Mouse (Mus musculus): ENCODE measurements at regions not wholly inside any gene's neighbourhood (a gene's known extent, or its start where the extent isn't known, plus 50 kb on each side); places are given as distances from the start of the nearest gene placed in this dataset.

- no peak overlapping the region for H3K4me2 ChIP-seq (ENCODE audit: low read depth, low read length)
- no peak overlapping the region for H3K4me3 ChIP-seq (ENCODE audit: low read length)
- 38% methylated on average over 3 of the region's 3 CpGs for WGBS
- no peaks in the 10 kb centered on the region for H3K4me1 ChIP-seq (ENCODE audit: control insufficient read depth, insufficient read depth, low read length)
- H3K27me3 ChIP-seq (replicated peaks; ENCODE audit: control insufficient read depth, insufficient read depth, low read length), result no peaks in the 10 kb centered on the region
- no peak overlapping the region for H3K9ac ChIP-seq (ENCODE audit: low read depth, low read length)
- no peaks in the 10 kb centered on the region for H3K9me3 ChIP-seq (ENCODE audit: control insufficient read depth, low read length)
- no peak for ATAC-seq
- no peak overlapping the region for H3K27ac ChIP-seq (ENCODE audit: low read length)
- no peaks in the 10 kb centered on the region for H3K36me3 ChIP-seq (ENCODE audit: control insufficient read depth, insufficient read depth, low read length)
These were observed 179.9 kb upstream of the Tacr3 start for GRCm38 (mm10) chr3:134648727-134649445.

DNA sequence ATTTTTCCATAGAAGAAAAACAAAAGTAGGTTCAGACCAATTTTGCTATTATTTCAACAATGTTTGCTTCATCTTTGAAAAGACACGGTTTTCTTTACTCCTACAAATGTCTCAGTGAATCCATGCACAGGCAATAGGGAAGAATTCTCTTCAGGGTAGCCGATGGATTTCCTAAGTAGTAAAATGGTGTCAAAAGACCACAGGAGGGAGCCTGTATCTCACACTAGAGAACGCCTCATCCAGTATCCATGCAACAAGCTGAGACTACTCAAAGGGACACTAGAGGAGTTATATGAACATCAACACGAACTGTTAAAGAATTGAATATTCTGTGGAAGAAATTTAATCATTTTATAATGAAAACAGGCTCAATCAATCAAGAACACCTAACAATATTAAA is 174.8 kb upstream of the Tacr3 start:
- Histone ChIP-seq H3K27ac (ENCODE audit: low read length) (no peak overlapping the region), H3K36me3 (ENCODE audit: control insufficient read depth, insufficient read depth, low read length) (no peaks in the 10 kb centered on the region), H3K4me2 (ENCODE audit: low read depth, low read length) (no peak overlapping the region), H3K4me3 (ENCODE audit: low read length) (no peak overlapping the region), H3K9ac (ENCODE audit: low read depth, low read length) (no peak overlapping the region), H3K4me1 (ENCODE audit: control insufficient read depth, insufficient read depth, low read length) (no peaks in the 10 kb centered on the region), H3K27me3 (replicated peaks; ENCODE audit: control insufficient read depth, insufficient read depth, low read length) (no peaks in the 10 kb centered on the region), H3K9me3 (ENCODE audit: control insufficient read depth, low read length) (no peaks in the 10 kb centered on the region)
- 30% methylated on average over 4 of the region's 4 CpGs for WGBS
- ATAC-seq, result no peak

DNA sequence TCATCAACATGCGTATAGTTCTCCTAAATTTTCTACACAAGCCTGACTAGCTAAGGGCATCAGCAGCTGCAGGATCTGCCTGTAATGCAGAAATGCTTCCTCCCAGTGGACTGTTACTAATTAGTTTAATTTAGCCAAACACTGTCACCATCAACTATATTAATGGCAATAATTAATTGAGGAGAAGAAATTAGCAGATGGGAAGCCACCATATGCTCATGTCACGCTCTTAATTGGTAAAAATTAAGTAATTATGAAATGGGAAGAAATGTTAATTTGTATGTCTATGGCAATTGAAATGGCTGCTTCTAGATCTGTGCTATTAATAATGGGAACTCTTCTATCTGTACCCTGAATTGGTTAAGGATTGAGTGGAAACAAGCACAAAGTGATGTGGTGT is 133.9 kb upstream of the Tacr3 start:
- no peaks in the 10 kb centered on the region for H3K36me3 ChIP-seq (ENCODE audit: control insufficient read depth, insufficient read depth, low read length)
- no peaks in the 10 kb centered on the region for H3K27me3 ChIP-seq (replicated peaks; ENCODE audit: control insufficient read depth, insufficient read depth, low read length)
- H3K27ac ChIP-seq (ENCODE audit: low read length), result no peak overlapping the region
- H3K9ac ChIP-seq (ENCODE audit: low read depth, low read length), result no peak overlapping the region
- H3K4me1 ChIP-seq (ENCODE audit: control insufficient read depth, insufficient read depth, low read length), result no peaks in the 10 kb centered on the region
- H3K4me3 ChIP-seq (ENCODE audit: low read length), result no peak overlapping the region
- no peak overlapping the region for H3K4me2 ChIP-seq (ENCODE audit: low read depth, low read length)
- ATAC-seq, result no peak
- no peaks in the 10 kb centered on the region for H3K9me3 ChIP-seq (ENCODE audit: control insufficient read depth, low read length)
- WGBS, result 90% methylated on average over 2 of the region's 2 CpGs

DNA sequence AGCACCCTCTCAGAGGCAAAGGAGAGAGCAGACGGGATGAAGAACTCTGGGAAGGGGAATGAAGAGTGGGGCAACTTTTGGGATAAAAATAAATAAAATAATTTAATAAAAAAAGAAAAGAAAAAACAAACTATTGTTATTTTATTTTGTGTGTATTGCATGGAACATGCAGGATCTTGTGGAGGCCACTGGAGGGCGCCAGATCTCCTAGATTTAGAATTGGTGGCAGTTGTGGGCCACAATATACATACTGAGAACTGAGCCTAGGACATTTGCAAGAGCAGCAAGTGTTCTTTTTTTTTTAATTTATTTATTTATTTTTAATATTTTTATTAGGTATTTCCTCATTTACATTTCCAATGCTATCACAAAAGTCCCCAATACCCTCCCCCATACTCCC is 110.2 kb upstream of the Tacr3 start:
- 38% methylated on average over 2 of the region's 2 CpGs for WGBS
- Histone ChIP-seq H3K27me3 (replicated peaks; ENCODE audit: control insufficient read depth, insufficient read depth, low read length) (no peaks in the 10 kb centered on the region), H3K9ac (ENCODE audit: low read depth, low read length) (no peak overlapping the region), H3K36me3 (ENCODE audit: control insufficient read depth, insufficient read depth, low read length) (no peaks in the 10 kb centered on the region), H3K4me3 (ENCODE audit: low read length) (no peak overlapping the region), H3K9me3 (ENCODE audit: control insufficient read depth, low read length) (no peaks in the 10 kb centered on the region), H3K4me2 (ENCODE audit: low read depth, low read length) (no peak overlapping the region), H3K4me1 (ENCODE audit: control insufficient read depth, insufficient read depth, low read length) (no peaks in the 10 kb centered on the region), H3K27ac (ENCODE audit: low read length) (no peak overlapping the region)
- no peak for ATAC-seq

DNA sequence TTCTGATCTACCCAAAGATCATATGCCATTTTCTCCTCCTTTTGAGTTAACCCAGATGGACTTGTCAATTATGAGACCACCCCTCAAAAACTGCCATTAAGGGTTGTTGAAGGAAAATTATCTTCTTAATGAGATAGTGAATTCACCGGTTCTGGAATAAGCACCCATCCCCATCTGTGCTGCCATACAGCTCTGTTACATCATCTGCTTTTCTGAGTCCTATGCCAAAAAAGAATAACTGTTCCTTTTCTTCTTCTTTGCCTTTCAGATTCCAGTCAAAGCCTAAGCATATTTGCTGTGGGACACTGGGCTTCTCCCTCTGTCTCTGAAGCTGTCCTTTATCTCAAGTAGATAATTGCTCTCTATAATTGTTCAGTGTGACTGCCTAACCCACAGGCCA is 93.1 kb upstream of the Tacr3 start:
- WGBS, result 61% methylated on average over 1 of the region's 1 CpGs
- Histone ChIP-seq H3K27ac (ENCODE audit: low read length) (no peak overlapping the region), H3K36me3 (ENCODE audit: control insufficient read depth, insufficient read depth, low read length) (no peaks in the 10 kb centered on the region), H3K4me1 (ENCODE audit: control insufficient read depth, insufficient read depth, low read length) (no peaks in the 10 kb centered on the region), H3K4me2 (ENCODE audit: low read depth, low read length) (no peak overlapping the region), H3K4me3 (ENCODE audit: low read length) (no peak overlapping the region), H3K9me3 (ENCODE audit: control insufficient read depth, low read length) (no peaks in the 10 kb centered on the region), H3K9ac (ENCODE audit: low read depth, low read length) (no peak overlapping the region), H3K27me3 (replicated peaks; ENCODE audit: control insufficient read depth, insufficient read depth, low read length) (no peaks in the 10 kb centered on the region)
- no peak for ATAC-seq

- Histone ChIP-seq H3K4me2 (ENCODE audit: low read depth, low read length) (no peak overlapping the region), H3K4me1 (ENCODE audit: control insufficient read depth, insufficient read depth, low read length) (no peaks in the 10 kb centered on the region), H3K9ac (ENCODE audit: low read depth, low read length) (no peak overlapping the region), H3K27ac (ENCODE audit: low read length) (no peak overlapping the region), H3K4me3 (ENCODE audit: low read length) (no peak overlapping the region), H3K9me3 (ENCODE audit: control insufficient read depth, low read length) (no peaks in the 10 kb centered on the region), H3K36me3 (ENCODE audit: control insufficient read depth, insufficient read depth, low read length) (no peaks in the 10 kb centered on the region), H3K27me3 (replicated peaks; ENCODE audit: control insufficient read depth, insufficient read depth, low read length) (no peaks in the 10 kb centered on the region)
- 98% methylated on average over 1 of the region's 1 CpGs for WGBS
- no peak for ATAC-seq
These were observed 67.7 kb upstream of the Tacr3 start for GRCm38 (mm10) chr3:134761108-134761507.

DNA sequence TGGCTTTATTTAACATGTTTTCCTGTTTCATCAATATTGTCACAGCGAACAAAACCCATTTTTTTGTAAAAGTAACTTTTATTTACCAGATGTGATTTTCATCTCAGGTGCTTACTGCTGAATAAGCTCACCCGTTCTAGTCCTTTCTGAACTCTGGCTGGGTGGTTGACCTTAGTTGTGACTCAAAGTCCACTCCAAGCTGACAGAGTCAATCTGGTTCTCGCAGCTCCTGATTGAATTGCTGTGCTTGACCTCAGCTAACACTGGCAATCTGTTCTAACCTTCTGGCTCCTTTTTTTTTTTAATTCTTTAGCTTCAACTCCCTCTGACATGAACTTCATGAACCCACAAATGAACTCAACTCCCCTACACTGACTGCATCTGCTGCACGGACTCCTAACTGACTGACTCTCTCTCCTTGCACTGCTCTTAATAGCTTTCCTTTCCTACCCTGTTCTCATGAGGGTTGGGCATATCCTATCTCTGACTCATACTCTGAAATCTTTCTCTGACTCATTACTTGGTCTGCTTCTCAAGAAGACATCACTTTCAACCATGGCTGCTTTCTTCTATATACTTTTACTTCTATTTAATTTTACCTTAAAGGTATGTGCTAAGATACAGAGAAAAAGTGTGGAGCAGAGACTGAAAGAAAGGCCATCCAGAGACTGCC is 65.4 kb upstream of the Tacr3 start:
- ATAC-seq, result no peak
- no peak overlapping the region for H3K27ac ChIP-seq (ENCODE audit: low read length)
- H3K9ac ChIP-seq (ENCODE audit: low read depth, low read length), result no peak overlapping the region
- H3K4me1 ChIP-seq (ENCODE audit: control insufficient read depth, insufficient read depth, low read length), result no peaks in the 10 kb centered on the region
- H3K9me3 ChIP-seq (ENCODE audit: control insufficient read depth, low read length), result no peaks in the 10 kb centered on the region
- no peaks in the 10 kb centered on the region for H3K36me3 ChIP-seq (ENCODE audit: control insufficient read depth, insufficient read depth, low read length)
- WGBS, result 76% methylated on average over 4 of the region's 4 CpGs
- no peak overlapping the region for H3K4me2 ChIP-seq (ENCODE audit: low read depth, low read length)
- H3K4me3 ChIP-seq (ENCODE audit: low read length), result no peak overlapping the region
- H3K27me3 ChIP-seq (replicated peaks; ENCODE audit: control insufficient read depth, insufficient read depth, low read length), result no peaks in the 10 kb centered on the region

Data from intestine, embryonic 16.5 days (tissue).